In the genomic region with DNA sequence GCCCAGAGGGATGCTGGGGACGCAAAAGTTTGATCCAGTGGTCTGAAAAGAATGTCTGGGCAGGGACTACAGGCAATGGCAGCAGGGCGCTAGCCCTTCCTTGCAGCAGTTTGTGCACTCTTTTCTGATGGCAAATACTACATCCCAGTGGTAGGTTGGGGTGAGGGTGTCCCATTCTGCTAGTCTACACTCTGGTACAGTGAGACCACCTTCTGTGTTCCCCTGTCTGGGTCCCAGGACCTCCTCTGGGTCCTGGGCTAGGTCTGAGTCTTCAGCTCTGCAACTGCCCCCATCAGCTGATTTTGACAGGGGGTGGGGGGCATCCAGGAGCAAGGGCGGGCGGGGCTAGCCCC, we compare ENCODE assay signal across 9 mouse cellular contexts. TPM values are rescaled to one million over a fixed set of nuclear protein-coding genes. Genes with fewer than 3 reads are reported as not detected.
DNase-seq lines count a peak whose midpoint lies in the region; ATAC-seq lines count a peak whose summit lies in the region.
"Had no signal": no experiment of that assay in that cellular context is flagged by ENCODE, and none has a peak within 500 bp of the region (broad histone marks: within the 10 kb centered on the region; RNA-seq: fewer than 3 reads in every experiment).

No protein-coding gene starts in this region.

- H3K4me1 ChIP-seq in kidney, embryonic 15.5 days, result peaks cover 4% of the 10 kb centered on the region; the same call in 1 of the 2 replicates
- 0 out of 2 replicates have a peak, but pooled peaks cover 4% of the 10 kb centered on the region for H3K4me1 ChIP-seq in embryonic facial prominence, embryonic 13.5 days
- H3K4me1 ChIP-seq in hindbrain, embryonic 14.5 days (replicated peaks; ENCODE audit: control insufficient read depth, insufficient read depth, low read length), result peaks cover 4% of the 10 kb centered on the region
- no peaks in the 10 kb centered on the region for H3K4me1 ChIP-seq in midbrain, embryonic 14.5 days (ENCODE audit: control insufficient read depth, insufficient read depth, low read length)

- H3K4me3 ChIP-seq in kidney, embryonic 15.5 days (replicated peaks), result peak overlapping the region; percentile 61
- peak overlapping the region; percentile 58 for H3K4me3 ChIP-seq in embryonic facial prominence, embryonic 13.5 days
- peak overlapping the region; percentile 62 for H3K4me3 ChIP-seq in hindbrain, embryonic 14.5 days (replicated peaks; ENCODE audit: low read length)
- H3K4me3 ChIP-seq in midbrain, embryonic 14.5 days (replicated peaks; ENCODE audit: low read depth, low read length), result peak overlapping the region; percentile 57

- DNase-seq in kidney, adult 11 months, result no peak
- DNase-seq in hindbrain, embryonic 14.5 days (ENCODE audit: low spot score), result no peak
- DNase-seq in midbrain, embryonic 14.5 days, result peak; percentile 15
- no peak for DNase-seq in left cerebral cortex, adult 11 months (ENCODE audit: low spot score)
- no peak for DNase-seq in kidney, adult 8-10 months

- H3K9me3 ChIP-seq in kidney, embryonic 15.5 days (replicated peaks), result no peaks in the 10 kb centered on the region
- no peaks in the 10 kb centered on the region for H3K9me3 ChIP-seq in embryonic facial prominence, embryonic 13.5 days
- no peaks in the 10 kb centered on the region for H3K9me3 ChIP-seq in hindbrain, embryonic 14.5 days (ENCODE audit: control insufficient read depth, low read length)
- H3K9me3 ChIP-seq in midbrain, embryonic 14.5 days (ENCODE audit: control insufficient read depth, low read length), result no peaks in the 10 kb centered on the region

- 22% methylated on average over 4 of the region's 4 CpGs for WGBS in kidney, embryonic 15.5 days
- 19% methylated on average over 4 of the region's 4 CpGs for WGBS in embryonic facial prominence, embryonic 13.5 days
- 15% methylated on average over 4 of the region's 4 CpGs for WGBS in hindbrain, embryonic 14.5 days
- WGBS in midbrain, embryonic 14.5 days, result 25% methylated on average over 4 of the region's 4 CpGs

- H3K27ac ChIP-seq in kidney, embryonic 15.5 days, result no peak overlapping the region
- no peak overlapping the region for H3K27ac ChIP-seq in embryonic facial prominence, embryonic 13.5 days
- H3K27ac ChIP-seq in hindbrain, embryonic 14.5 days, result peak overlapping the region; percentile 82
- H3K27ac ChIP-seq in midbrain, embryonic 14.5 days (replicated peaks; ENCODE audit: low read depth, low read length), result peak overlapping the region; percentile 86; the same call in 1 of the 2 replicates

- peaks cover 40% of the 10 kb centered on the region for H3K27me3 ChIP-seq in kidney, embryonic 15.5 days
- H3K27me3 ChIP-seq in embryonic facial prominence, embryonic 13.5 days, result peaks cover 44% of the 10 kb centered on the region
- H3K27me3 ChIP-seq in hindbrain, embryonic 14.5 days (ENCODE audit: control insufficient read depth, insufficient read depth, low read length), result no peaks in the 10 kb centered on the region
- H3K27me3 ChIP-seq in midbrain, embryonic 14.5 days (ENCODE audit: control insufficient read depth, insufficient read depth, low read length), result no peaks in the 10 kb centered on the region

- peak overlapping the region; percentile 68 for H3K4me2 ChIP-seq in kidney, embryonic 15.5 days
- peak overlapping the region; percentile 62 for H3K4me2 ChIP-seq in embryonic facial prominence, embryonic 13.5 days
- H3K4me2 ChIP-seq in hindbrain, embryonic 14.5 days (replicated peaks), result peak overlapping the region; percentile 61
- peak overlapping the region; percentile 59 for H3K4me2 ChIP-seq in midbrain, embryonic 14.5 days (ENCODE audit: low read length)

- H3K9ac ChIP-seq in kidney, embryonic 15.5 days, result no peak overlapping the region; the same call in 1 of the 2 replicates
- H3K9ac ChIP-seq in embryonic facial prominence, embryonic 13.5 days, result peak overlapping the region; percentile 79; the same call in 1 of the 2 replicates
- H3K9ac ChIP-seq in hindbrain, embryonic 14.5 days, result peak overlapping the region; percentile 77
- peak overlapping the region; percentile 73 for H3K9ac ChIP-seq in midbrain, embryonic 14.5 days (replicated peaks; ENCODE audit: low read length)

- ATAC-seq in kidney, embryonic 15.5 days (replicated peaks; ENCODE audit: low FRiP score), result peak; percentile 62
- ATAC-seq in embryonic facial prominence, embryonic 13.5 days (ENCODE audit: insufficient number of reproducible peaks, insufficient read depth, low FRiP score, low TSS enrichment, low read depth), result peak; percentile 26; the same call in 1 of the 2 replicates
- peak; percentile 74 for ATAC-seq in hindbrain, embryonic 14.5 days (ENCODE audit: low FRiP score)
- peak; percentile 75 for ATAC-seq in midbrain, embryonic 14.5 days (ENCODE audit: low FRiP score, low TSS enrichment)
- ATAC-seq in CD4-positive, CD25-positive, alpha-beta regulatory T cell, adult 4 months, result no peak

- H3K36me3 ChIP-seq in kidney, embryonic 15.5 days, result no peaks in the 10 kb centered on the region
- H3K36me3 ChIP-seq in embryonic facial prominence, embryonic 13.5 days, result no peaks in the 10 kb centered on the region
- no peaks in the 10 kb centered on the region for H3K36me3 ChIP-seq in hindbrain, embryonic 14.5 days (replicated peaks; ENCODE audit: control insufficient read depth, insufficient read depth)
- H3K36me3 ChIP-seq in midbrain, embryonic 14.5 days (ENCODE audit: control insufficient read depth, insufficient read depth, low read length), result no peaks in the 10 kb centered on the region

RNA-seq across cellular contexts. Expression of a gene that starts 0.2 kb away (rescaled TPM):
- polyA plus RNA-seq in kidney, embryonic 15.5 days (2015; fragmentation: Nextera tagmentation; extraction: Ambion mirVana), result 1.9 TPM in 2 replicates
- polyA plus RNA-seq in embryonic facial prominence, embryonic 13.5 days (2015; fragmentation: Nextera tagmentation; extraction: Ambion mirVana), result 5.0 and 6.9 TPM in 2 replicates
- polyA plus RNA-seq in hindbrain, embryonic 14.5 days (2014; fragmentation: Nextera tagmentation; extraction: Ambion mirVana), result 19.9 and 20.3 TPM in 2 replicates
- 18.8 and 20.7 TPM in 2 replicates for polyA plus RNA-seq in midbrain, embryonic 14.5 days (2014; fragmentation: Nextera tagmentation; extraction: Ambion mirVana)
- polyA plus RNA-seq in CD4-positive, CD25-positive, alpha-beta regulatory T cell, adult 4 months (2017; shearing (Covaris generic)), result not detected
- polyA plus RNA-seq: erythroblast, embryonic 14.5 days had no signal

Comparison
In these comparisons a context has a peak if more than half of its experiments do, and no peak if none do; other contexts are left out.
1. H3K27ac ChIP-seq: peak in hindbrain, embryonic 14.5 days (single experiment) and midbrain, embryonic 14.5 days (single experiment); none in kidney, embryonic 15.5 days (single experiment) and embryonic facial prominence, embryonic 13.5 days (single experiment).
2. Peak in every context shown above with its lines, with median percentiles within 50 percentile points of each other: H3K4me2 ChIP-seq and H3K4me3 ChIP-seq.